Mouse (Mus musculus) adrenal gland, postnatal 4 days (tissue): ENCODE results near the gene Dynll2. TPM values are rescaled to one million over a fixed set of nuclear protein-coding genes. Genes with fewer than 3 reads are reported as not detected.

Source experiments
- total RNA-seq, 2 experiments: library from RNA; stranded (reverse); gene quantifications; 2 replicates each; pipeline ENCODE4 v1.2.3; 2021

Gene Dynll2
- total RNA-seq, 2 experiments from 2014 or later, result 143 to 154 TPM

Other genes starting within 250 kb of the Dynll2 start
- gene Supt4a, start 250.0 kb downstream of the Dynll2 start, total RNA-seq, result 10 to 100 TPM; 88.2 to 89.0 TPM
- 1 to 10 TPM; 6.4 to 7.6 TPM for gene Tspoap1, start 227.0 kb downstream of the Dynll2 start, total RNA-seq
- gene Mpo, start 194.0 kb downstream of the Dynll2 start, total RNA-seq, result 10 to 100 TPM in 1 of 2 experiments, 1 to 10 TPM in 1; 2.8 to 12.9 TPM
- not detected for gene Lpo, start 159.2 kb downstream of the Dynll2 start, total RNA-seq
- gene Mks1, start 134.3 kb downstream of the Dynll2 start, total RNA-seq, result 10 to 100 TPM; 22.3 to 22.5 TPM
- under 1 TPM; 0.45 to 0.99 TPM for gene Epx, start 112.0 kb downstream of the Dynll2 start, total RNA-seq
- not detected for gene Olfr462, start 95.3 kb downstream of the Dynll2 start, total RNA-seq
- not detected for gene Olfr463, start 90.1 kb downstream of the Dynll2 start, total RNA-seq
- gene Olfr464, start 66.6 kb downstream of the Dynll2 start, total RNA-seq, result not detected
- 100 to 1,000 TPM; 299 to 343 TPM for gene Srsf1, start 59.8 kb upstream of the Dynll2 start, total RNA-seq
- 10 to 100 TPM; 56.6 to 56.9 TPM for gene Vezf1, start 80.7 kb upstream of the Dynll2 start, total RNA-seq
- gene Cuedc1, start 110.5 kb upstream of the Dynll2 start, total RNA-seq, result 10 to 100 TPM; 59.3 to 65.2 TPM
- 100 to 1,000 TPM; 143 to 160 TPM for gene Mrps23, start 216.9 kb upstream of the Dynll2 start, total RNA-seq